ENCODE assay signal across 23 mouse cellular contexts in genomic region chr19:25652560-25652959, GRCm38 (mm10).
"Had no signal": no experiment of that assay in that cellular context is flagged by ENCODE, and none has a peak within 500 bp of the region (broad histone marks: within the 10 kb centered on the region; RNA-seq: fewer than 3 reads in every experiment).

No protein-coding gene starts in this region.

- ATAC-seq: intestine, embryonic 16.5 days; liver, postnatal 0 days; lung, postnatal 0 days had no signal

- DNase-seq: kidney, adult 18-20 months; kidney, postnatal 25 days; left cerebral cortex, postnatal 4 days; liver, postnatal 0 days; lung, embryonic 14.5 days; midbrain, embryonic 14.5 days; right cerebral cortex, adult 18-20 months; right cerebral cortex, postnatal 14 days; right cerebral cortex, postnatal 4 days; thymus, postnatal 25 days had no signal

- H3K4me3 ChIP-seq: left cerebral cortex, adult 2 months; limb, embryonic 12.5 days; limb, embryonic 15.5 days; megakaryocyte, embryonic 14.5 days; midbrain, embryonic 10.5 days; neural tube, embryonic 12.5 days; neural tube, embryonic 15.5 days had no signal

- H3K27ac ChIP-seq: kidney, postnatal 0 days; left cerebral cortex, adult 2 months; limb, embryonic 12.5 days; limb, embryonic 15.5 days; liver, embryonic 14.5 days; macrophage; midbrain, embryonic 10.5 days; neural tube, embryonic 12.5 days; neural tube, embryonic 15.5 days; stomach, postnatal 0 days had no signal
